Mouse (Mus musculus): ENCODE data around the gene Gm20388. TPM values are rescaled to one million over a fixed set of nuclear protein-coding genes. Genes with fewer than 3 reads are reported as not detected.

Gm20388 gene
- polyA plus RNA-seq (2012; fragmentation: generic; extraction: Trizol) = 1 to 10 TPM; 4.1 to 9.5 TPM

GRCm38 (mm10) chr8:119910547-119911257 is at the start of gene Gm20388:
TSS of gene Gm20388 (plus strand) at chr8:119910841.

GRCm38 (mm10) chr8:119861706-119862389 is 48.8 kb upstream of the Gm20388 start, which contains the start of gene Klhl36:
TSS of gene Klhl36 (plus strand) at chr8:119862266.

GRCm38 (mm10) chr8:119909944-119910546 is 596 bp upstream of the Gm20388 start, which contains the start of gene Usp10:
TSS of gene Usp10 (plus strand) at chr8:119910360.

GRCm38 (mm10) chr8:119992249-119992648 is 81.6 kb downstream of the Gm20388 start, which contains the start of gene Crispld2:
TSS of gene Crispld2 (plus strand) at chr8:119992438.

GRCm38 (mm10) chr8:120101068-120101972 is 190.7 kb downstream of the Gm20388 start, which contains the start of gene Zdhhc7:
TSS of gene Zdhhc7 (minus strand) at chr8:120101482.

GRCm38 (mm10) chr8:120113758-120114255 is 203.2 kb downstream of the Gm20388 start, which contains the start of gene 6430548M08Rik:
TSS of gene 6430548M08Rik (plus strand) at chr8:120114152.

GRCm38 (mm10) chr8:120177318-120178123 is 266.9 kb downstream of the Gm20388 start, which contains the start of gene Fam92b:
TSS of gene Fam92b (minus strand) at chr8:120177466.

GRCm38 (mm10) chr8:120227891-120228591 is 317.4 kb downstream of the Gm20388 start, which contains the start of gene Gse1:
TSS of gene Gse1 (plus strand) at chr8:120228456.

GRCm38 (mm10) chr8:120588908-120589771 is 678.5 kb downstream of the Gm20388 start, which contains the start of gene Gins2:
TSS of gene Gins2 (minus strand) at chr8:120589304.

GRCm38 (mm10) chr8:120647532-120647931 is 736.9 kb downstream of the Gm20388 start, which contains the start of gene 1190005I06Rik:
TSS of gene 1190005I06Rik (minus strand) at chr8:120647632.

GRCm38 (mm10) chr8:120667561-120668373 is 757.1 kb downstream of the Gm20388 start, which contains the start of the genes Gm27021 and Cox4i1:
TSS of gene Gm27021 (minus strand) at chr8:120668079.
TSS of gene Cox4i1 (plus strand) at chr8:120668222.

GRCm38 (mm10) chr8:120668374-120668905 is 757.8 kb downstream of the Gm20388 start, which contains the start of gene Emc8:
TSS of gene Emc8 (minus strand) at chr8:120668573.

GRCm38 (mm10) chr8:120735770-120736481 is 825.3 kb downstream of the Gm20388 start, which contains the start of gene Irf8:
TSS of gene Irf8 (plus strand) at chr8:120736358.

GRCm38 (mm10) chr8:121084210-121084951 is 1173.7 kb downstream of the Gm20388 start, which contains the start of gene Foxf1:
TSS of gene Foxf1 (plus strand) at chr8:121084386.

GRCm38 (mm10) chr8:121107668-121108656 is 1197.3 kb downstream of the Gm20388 start, which contains the start of gene Mthfsd:
TSS of gene Mthfsd (minus strand) at chr8:121108392.

